Mouse (Mus musculus): ENCODE results near the gene Fam234b.

DNA sequence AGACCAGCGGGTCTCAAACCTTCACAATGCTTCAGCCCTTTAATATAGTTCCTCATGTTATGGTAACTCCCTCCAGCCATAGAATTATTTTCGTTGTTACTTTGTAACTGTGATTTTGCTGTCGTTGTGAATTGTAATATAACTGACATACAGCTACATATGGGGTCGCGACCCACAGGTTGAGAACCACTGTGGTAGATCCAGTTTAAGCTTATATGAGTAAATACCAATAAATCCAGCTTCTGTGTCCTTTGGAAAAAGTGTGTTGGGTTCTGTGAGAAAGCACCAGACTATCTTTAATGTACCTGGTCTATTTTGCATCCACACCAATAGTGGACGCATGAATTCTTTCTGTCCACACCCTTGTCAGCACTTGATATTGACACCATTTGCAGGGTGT is 80.5 kb downstream of the Fam234b start:
- peak; percentile 77 for TF ChIP-seq CHD2 (IDR thresholded peaks at IDR 0.05; ENCODE audit: low read depth, low read length)
- TF ChIP-seq ZNF384 (IDR thresholded peaks at IDR 0.05; ENCODE audit: low read depth, low read length), result no peak
